11 mouse cellular contexts compared by ENCODE assay signal in genomic region chr1:20912527-20913171, GRCm38 (mm10). TPM values are rescaled to one million over a fixed set of nuclear protein-coding genes. Genes with fewer than 3 reads are reported as not detected.
DNase-seq lines count a peak whose midpoint lies in the region; ATAC-seq and TF ChIP-seq lines count a peak whose summit lies in the region.
"Had no signal": no experiment of that assay in that cellular context is flagged by ENCODE, and none has a peak within 500 bp of the region (broad histone marks: within the 10 kb centered on the region; RNA-seq: fewer than 3 reads in every experiment).

No protein-coding gene starts in this region.

- no peak for TF ChIP-seq POLR2A in testis, adult 2 months (IDR thresholded peaks at IDR 0.05; ENCODE audit: control insufficient read depth, low read depth, low read length)

- no peaks in the 10 kb centered on the region for H3K9me3 ChIP-seq in forebrain, embryonic 12.5 days
- H3K9me3 ChIP-seq in forebrain, embryonic 13.5 days (replicated peaks), result no peaks in the 10 kb centered on the region
- H3K9me3 ChIP-seq in intestine, embryonic 15.5 days, result no peaks in the 10 kb centered on the region

- ATAC-seq in forebrain, embryonic 12.5 days (ENCODE audit: low FRiP score), result 0 out of 2 replicates have a peak, but pooled peaks have one; percentile 21
- no peak for ATAC-seq in forebrain, embryonic 13.5 days
- peak; percentile 23; the same call in 1 of the 2 replicates for ATAC-seq in intestine, embryonic 15.5 days
- ATAC-seq in monocyte, adult 5-6 weeks (replicated peaks; ENCODE audit: insufficient number of reproducible peaks, low FRiP score, low TSS enrichment, poor library complexity, severe bottlenecking), result no peak

- no peak for DNase-seq in testis, postnatal 10 days (ENCODE audit: low spot score)
- DNase-seq in thymus, postnatal 25 days, result peak; percentile 44
- DNase-seq in lung, postnatal 14 days, result no peak
- DNase-seq: heart, postnatal 10 days; left cerebral cortex, postnatal 4 days; lung, postnatal 4 days had no signal

- no peak overlapping the region for H3K4me3 ChIP-seq in forebrain, embryonic 12.5 days (replicated peaks)
- no peak overlapping the region for H3K4me3 ChIP-seq in forebrain, embryonic 13.5 days
- no peak overlapping the region for H3K4me3 ChIP-seq in testis, adult 2 months (ENCODE audit: control insufficient read depth, low read depth, low read length)
- H3K4me3 ChIP-seq in intestine, embryonic 15.5 days (replicated peaks), result no peak overlapping the region

- no peak overlapping the region for H3K27ac ChIP-seq in forebrain, embryonic 12.5 days
- H3K27ac ChIP-seq in forebrain, embryonic 13.5 days, result no peak overlapping the region
- H3K27ac ChIP-seq in testis, adult 2 months (ENCODE audit: control insufficient read depth, insufficient read depth, low read depth, low read length), result peak overlapping the region; percentile 36; the same call in 1 of the 2 replicates
- H3K27ac ChIP-seq in intestine, embryonic 15.5 days, result no peak overlapping the region

- 55% methylated on average over 13 of the region's 13 CpGs for WGBS in forebrain, embryonic 12.5 days
- 55% methylated on average over 13 of the region's 13 CpGs for WGBS in forebrain, embryonic 13.5 days
- 47% methylated on average over 13 of the region's 13 CpGs for WGBS in intestine, embryonic 15.5 days

- no peak overlapping the region for H3K9ac ChIP-seq in forebrain, embryonic 12.5 days
- H3K9ac ChIP-seq in forebrain, embryonic 13.5 days, result no peak overlapping the region
- H3K9ac ChIP-seq in intestine, embryonic 15.5 days, result no peak overlapping the region

- peaks cover 19% of the 10 kb centered on the region for H3K4me1 ChIP-seq in forebrain, embryonic 12.5 days
- H3K4me1 ChIP-seq in forebrain, embryonic 13.5 days, result peaks cover 18% of the 10 kb centered on the region; the same call in 1 of the 2 replicates
- peaks cover 12% of the 10 kb centered on the region for H3K4me1 ChIP-seq in testis, adult 2 months (ENCODE audit: control insufficient read depth, insufficient read depth, low read length)
- peaks cover 3% of the 10 kb centered on the region; the same call in 1 of the 2 replicates for H3K4me1 ChIP-seq in intestine, embryonic 15.5 days (replicated peaks)

- H3K36me3 ChIP-seq in forebrain, embryonic 12.5 days (replicated peaks), result no peaks in the 10 kb centered on the region
- no peaks in the 10 kb centered on the region for H3K36me3 ChIP-seq in forebrain, embryonic 13.5 days (ENCODE audit: poor library complexity, severe bottlenecking)
- H3K36me3 ChIP-seq in testis, adult 2 months (ENCODE audit: control insufficient read depth, insufficient read depth, low read length), result no peaks in the 10 kb centered on the region
- H3K36me3 ChIP-seq in intestine, embryonic 15.5 days, result no peaks in the 10 kb centered on the region

- TF ChIP-seq CTCF in testis, adult 2 months (IDR thresholded peaks at IDR 0.05; ENCODE audit: control insufficient read depth, insufficient read depth, insufficient replicate concordance, low read depth, low read length), result no peak

- no peaks in the 10 kb centered on the region for H3K27me3 ChIP-seq in forebrain, embryonic 12.5 days
- no peaks in the 10 kb centered on the region for H3K27me3 ChIP-seq in forebrain, embryonic 13.5 days
- no peaks in the 10 kb centered on the region for H3K27me3 ChIP-seq in testis, adult 2 months (ENCODE audit: control insufficient read depth, insufficient read depth, low read length)
- no peaks in the 10 kb centered on the region for H3K27me3 ChIP-seq in intestine, embryonic 15.5 days (replicated peaks)

- no peak overlapping the region for H3K4me2 ChIP-seq in forebrain, embryonic 12.5 days
- no peak overlapping the region for H3K4me2 ChIP-seq in forebrain, embryonic 13.5 days
- H3K4me2 ChIP-seq in intestine, embryonic 15.5 days (replicated peaks), result 0 out of 2 replicates have a peak overlapping the region, but pooled peaks have one; percentile 17

RNA-seq across cellular contexts. Expression of gene Paqr8, which starts 22.2 kb away (rescaled TPM):
- 11.6 and 14.0 TPM in 2 replicates for polyA plus RNA-seq in forebrain, embryonic 12.5 days (2016; fragmentation: Nextera tagmentation; extraction: Ambion mirVana)
- 12.7 and 14.2 TPM in 2 replicates for polyA plus RNA-seq in forebrain, embryonic 13.5 days (2015; fragmentation: Nextera tagmentation; extraction: Ambion mirVana)
- 31.0 and 35.3 TPM in 2 replicates for polyA plus RNA-seq in testis, adult 2 months (2012; rRNA removed)
- 5.8 and 6.1 TPM in 2 replicates for polyA plus RNA-seq in intestine, embryonic 15.5 days (2015; fragmentation: Nextera tagmentation; extraction: Ambion mirVana)
- total RNA-seq in monocyte, adult 5-6 weeks (2017), result 0.57 to 2.1 TPM (median 1.2 TPM) in 3 replicates

RNA-seq across cellular contexts. Expression of gene Efhc1, which starts 38.8 kb away (rescaled TPM):
- polyA plus RNA-seq in forebrain, embryonic 12.5 days (2016; fragmentation: Nextera tagmentation; extraction: Ambion mirVana), result 2.0 and 2.9 TPM in 2 replicates
- polyA plus RNA-seq in forebrain, embryonic 13.5 days (2015; fragmentation: Nextera tagmentation; extraction: Ambion mirVana), result 1.5 and 2.0 TPM in 2 replicates
- polyA plus RNA-seq in testis, adult 2 months (2012; rRNA removed), result 376 and 451 TPM in 2 replicates
- 1.4 and 2.2 TPM in 2 replicates for polyA plus RNA-seq in intestine, embryonic 15.5 days (2015; fragmentation: Nextera tagmentation; extraction: Ambion mirVana)
- total RNA-seq in monocyte, adult 5-6 weeks (2017), result 0.39 TPM in 1 of 3 replicates, not detected in the others

Comparison
In these comparisons a context has a peak if more than half of its experiments do, and no peak if none do; other contexts are left out.
1. ATAC-seq: peak in forebrain, embryonic 12.5 days (single experiment) and intestine, embryonic 15.5 days (single experiment); none in forebrain, embryonic 13.5 days (single experiment) and monocyte, adult 5-6 weeks (single experiment).
2. RNA of gene Efhc1, which starts 38.8 kb away (polyA plus RNA-seq): 376 to 451 TPM in testis, adult 2 months; 2.0 to 2.9 TPM in forebrain, embryonic 12.5 days, 1.4 to 2.2 TPM in intestine, embryonic 15.5 days and 1.5 to 2.0 TPM in forebrain, embryonic 13.5 days; every median in the first group is over 10 times any median in the second.